Mouse (Mus musculus) testis, adult 2 months (tissue): ENCODE data around the gene Anapc13.

ENCODE experiments used
- CTCF ChIP-seq: fragments of 200-500 bp; IDR thresholded peaks from 2 replicates; pipeline ENCODE4 v1.5.1; 2012; ENCODE audit warnings: low read depth, mild to moderate bottlenecking, inconsistent platforms, low read length, moderate library complexity; ENCODE audit not compliant: control insufficient read depth, insufficient read depth, insufficient replicate concordance
- POLR2A ChIP-seq: fragments of 200-500 bp; IDR thresholded peaks from 2 replicates; pipeline ENCODE4 v1.6.1; 2012; ENCODE audit warnings: low read depth, mild to moderate bottlenecking, inconsistent platforms, low read length, moderate library complexity; ENCODE audit not compliant: control insufficient read depth

GRCm38 (mm10) chr9:102609221-102609620 is 16.9 kb upstream of the Anapc13 start:
- TF ChIP-seq POLR2A (no peak), CTCF (no peak)
